Mouse (Mus musculus): Measurements from ENCODE around the gene Olfr344. TPM values are rescaled to one million over a fixed set of nuclear protein-coding genes. Genes with fewer than 3 reads are reported as not detected.

Olfr344 gene
- polyA plus RNA-seq (2014; fragmentation: Illumina TruSeq; extraction: RNeasy Lipid Tissue Mini Kit (QIAGEN cat#74804); ENCODE audit: low read depth, low replicate concordance) = not detected

DNA sequence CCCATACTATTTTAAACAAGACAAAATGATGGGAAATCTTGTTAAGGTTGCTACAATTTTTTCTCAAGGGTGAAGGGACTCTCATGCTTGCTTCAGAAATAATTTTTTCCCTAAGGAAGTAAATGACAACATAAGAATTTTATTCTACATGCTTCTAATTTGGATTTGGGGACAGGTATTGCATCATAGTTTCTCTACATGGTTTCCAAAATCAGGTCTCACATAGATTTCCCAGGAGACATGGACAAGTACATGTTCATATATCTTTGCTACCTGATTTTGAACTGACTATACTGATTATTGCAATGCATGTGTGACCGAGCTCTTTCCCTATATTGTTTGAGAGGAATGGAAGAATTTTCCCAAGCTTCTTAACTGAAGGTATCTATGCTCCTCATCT is at the start of gene Olfr344:
TSS of gene Olfr344 (plus strand) at position 301 of the 400 bp plus-strand sequence.

DNA sequence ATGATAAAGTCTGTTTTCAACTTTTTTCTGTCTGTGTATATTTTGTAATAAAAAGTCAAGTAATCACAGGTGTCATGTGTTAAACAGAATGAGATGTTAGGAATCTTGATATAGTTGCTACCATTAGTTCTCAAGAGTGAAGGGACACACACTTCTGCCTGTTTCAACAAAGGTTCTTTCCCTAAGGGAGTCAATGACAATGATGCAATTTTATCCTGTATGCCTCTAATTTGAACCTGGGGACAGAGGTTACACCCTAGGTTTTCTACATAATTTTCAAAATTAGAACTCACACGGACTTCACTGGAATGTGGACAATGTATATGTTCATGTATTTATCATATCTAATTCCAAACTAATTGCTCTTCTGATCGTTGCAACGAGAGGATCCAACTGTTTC is 41.8 kb upstream of the Olfr344 start, which contains the start of gene Olfr342:
TSS of gene Olfr342 (plus strand) at position 301 of the 400 bp plus-strand sequence.

Other genes starting within 250 kb of the Olfr344 start
- gene Olfr338, start 193.1 kb upstream of the Olfr344 start, polyA plus RNA-seq (2014; fragmentation: Illumina TruSeq; extraction: RNeasy Lipid Tissue Mini Kit (QIAGEN cat#74804); ENCODE audit: low read depth, low replicate concordance) = not detected
- not detected for gene Olfr339, start 147.7 kb upstream of the Olfr344 start, polyA plus RNA-seq (2014; fragmentation: Illumina TruSeq; extraction: RNeasy Lipid Tissue Mini Kit (QIAGEN cat#74804); ENCODE audit: low read depth, low replicate concordance)
- gene Olfr340, start 114.1 kb upstream of the Olfr344 start, polyA plus RNA-seq (2014; fragmentation: Illumina TruSeq; extraction: RNeasy Lipid Tissue Mini Kit (QIAGEN cat#74804); ENCODE audit: low read depth, low replicate concordance) = not detected
- gene Olfr341, start 84.2 kb upstream of the Olfr344 start, polyA plus RNA-seq (2014; fragmentation: Illumina TruSeq; extraction: RNeasy Lipid Tissue Mini Kit (QIAGEN cat#74804); ENCODE audit: low read depth, low replicate concordance) = not detected
- not detected for gene Olfr342, start 41.7 kb upstream of the Olfr344 start, polyA plus RNA-seq (2014; fragmentation: Illumina TruSeq; extraction: RNeasy Lipid Tissue Mini Kit (QIAGEN cat#74804); ENCODE audit: low read depth, low replicate concordance)
- not detected for gene Olfr345, start 73.4 kb downstream of the Olfr344 start, polyA plus RNA-seq (2014; fragmentation: Illumina TruSeq; extraction: RNeasy Lipid Tissue Mini Kit (QIAGEN cat#74804); ENCODE audit: low read depth, low replicate concordance)
- not detected for gene Olfr346, start 119.1 kb downstream of the Olfr344 start, polyA plus RNA-seq (2014; fragmentation: Illumina TruSeq; extraction: RNeasy Lipid Tissue Mini Kit (QIAGEN cat#74804); ENCODE audit: low read depth, low replicate concordance)
- gene Olfr347, start 165.2 kb downstream of the Olfr344 start, polyA plus RNA-seq (2014; fragmentation: Illumina TruSeq; extraction: RNeasy Lipid Tissue Mini Kit (QIAGEN cat#74804); ENCODE audit: low read depth, low replicate concordance) = not detected
- not detected for gene Olfr348, start 217.6 kb downstream of the Olfr344 start, polyA plus RNA-seq (2014; fragmentation: Illumina TruSeq; extraction: RNeasy Lipid Tissue Mini Kit (QIAGEN cat#74804); ENCODE audit: low read depth, low replicate concordance)
- not detected for gene Olfr50, start 223.9 kb downstream of the Olfr344 start, polyA plus RNA-seq (2014; fragmentation: Illumina TruSeq; extraction: RNeasy Lipid Tissue Mini Kit (QIAGEN cat#74804); ENCODE audit: low read depth, low replicate concordance)